Mouse (Mus musculus) hindbrain, postnatal 0 days (tissue): ENCODE measurements around the gene Map7d3. TPM values are rescaled to one million over a fixed set of nuclear protein-coding genes. Genes with fewer than 3 reads are reported as not detected.
A peak's percentile ranks its signal among the peaks of the same experiment; 100 is the strongest.

Experiments
- ATAC-seq: fragments of 200-750 bp; cut with Nextera tagmentation; 2 replicates; pipeline ENCODE4 v1.8.0; 2017; ENCODE audit warnings: mild to moderate bottlenecking, moderate TSS enrichment, moderate library complexity
- DNase-seq: peaks from one replicate; pipeline ENCODE4 v3.0.0-alpha.2; 2015; ENCODE audit warnings: low spot score
- H3K27ac ChIP-seq: fragments of 300-500 bp; sonication (generic); 2 replicates; pipeline ENCODE4 v1.5.1; 2014; ENCODE audit warnings: mild to moderate bottlenecking
- H3K27me3 ChIP-seq: fragments of 300-500 bp; sonication (generic); 2 replicates; pipeline ENCODE4 v1.6.1; 2014; ENCODE audit warnings: low read length, mixed read lengths; ENCODE audit not compliant: insufficient read depth
- H3K36me3 ChIP-seq: fragments of 300-500 bp; sonication (generic); 2 replicates; pipeline ENCODE4 v1.6.1; 2014; ENCODE audit warnings: low read length, mixed read lengths; ENCODE audit not compliant: insufficient read depth
- H3K4me1 ChIP-seq: fragments of 300-500 bp; sonication (generic); 2 replicates; pipeline ENCODE4 v1.6.1; 2014; ENCODE audit warnings: antibody characterized with exemption, low read length, mixed read lengths; ENCODE audit not compliant: insufficient read depth
- H3K4me2 ChIP-seq: fragments of 300-500 bp; sonication (generic); 2 replicates; pipeline ENCODE4 v1.6.1; 2014; ENCODE audit warnings: low read depth, mild to moderate bottlenecking, low read length, moderate library complexity, mixed read lengths
- H3K4me3 ChIP-seq: fragments of 300-500 bp; sonication (generic); 2 replicates; pipeline ENCODE4 v1.5.1; 2014; ENCODE audit warnings: low read length
- H3K9ac ChIP-seq: fragments of 300-500 bp; sonication (generic); replicated peaks from 2 replicates; pipeline ENCODE4 v1.6.1; 2014; ENCODE audit warnings: mild to moderate bottlenecking, low read length, moderate library complexity, mixed read lengths
- H3K9me3 ChIP-seq: fragments of 300-500 bp; sonication (generic); 2 replicates; pipeline ENCODE4 v1.6.1; 2016; ENCODE audit warnings: low read length, mixed read lengths
- CTCF ChIP-seq: IDR thresholded peaks from 2 replicates; pipeline ENCODE4 v1.5.1; 2016; ENCODE audit warnings: antibody characterized with exemption, control low read depth, low read depth
- WGBS: fragments of 180-500 bp; shearing (Covaris S2); extraction: QIAGEN DNeasy Blood & Tissue Kit; methylation state at CpG from one replicate; pipeline ENCODE4 v1.1.7; 2014; 5-methylcytosine and 5-hydroxymethylcytosine counted together
- polyA plus RNA-seq: library from polyadenylated mRNA; unstranded; fragments of >200 nt; fragmentation: Nextera tagmentation; extraction: Ambion mirVana; gene quantifications from 2 replicates; pipeline ENCODE4 v1.2.1, GENCODE M21; 2015
- total RNA-seq: library from RNA; depleted of rRNA; stranded (reverse); fragments of >200 nt; gene quantifications from 2 replicates; pipeline ENCODE4 v1.2.3, GENCODE M21; 2014; rRNA removed

The Map7d3 gene
- total RNA-seq (not detected in 2 replicates), polyA plus RNA-seq (0.68 and 1.6 TPM in 2 replicates)

DNA sequence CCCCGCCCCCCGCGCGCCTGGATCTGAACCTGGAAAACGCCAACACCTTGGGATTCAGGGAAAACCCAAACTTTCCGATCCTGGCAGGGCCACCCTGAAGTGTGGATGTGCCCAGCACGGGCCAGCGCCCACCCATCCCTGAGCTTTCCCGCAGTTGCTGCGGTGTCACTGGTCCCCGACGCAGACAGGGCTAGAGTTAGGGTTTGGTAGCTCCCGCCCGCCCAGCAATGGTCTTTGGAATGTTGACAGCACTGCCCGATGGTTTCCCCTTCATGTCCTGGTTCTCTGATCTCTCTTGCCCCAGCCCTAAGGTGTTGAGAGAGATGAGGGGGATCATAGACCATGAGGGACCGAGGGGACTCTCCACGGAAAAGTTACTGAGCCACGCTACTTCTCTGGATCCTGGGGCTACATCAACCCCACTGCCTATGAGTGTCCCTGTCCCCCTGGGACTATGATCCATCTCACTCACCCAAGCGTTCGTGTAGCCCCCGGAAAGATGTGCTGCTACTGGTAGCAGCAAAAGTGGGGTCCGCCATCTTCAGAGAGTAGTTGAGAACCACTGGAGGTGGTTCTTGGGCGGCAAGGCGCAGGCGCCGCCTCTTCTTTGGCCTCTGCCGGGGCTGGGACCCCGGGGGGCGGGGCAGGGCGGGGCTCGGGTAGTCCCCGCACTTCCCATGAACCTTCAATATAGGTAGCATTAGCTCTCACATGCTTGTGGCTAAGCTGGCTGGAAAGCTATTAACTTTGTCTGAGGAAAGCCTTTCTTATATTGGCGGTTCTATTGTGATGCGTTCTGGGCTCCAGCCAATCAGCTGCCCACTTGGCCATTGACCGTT, at the start of gene Map7d3:
Gene Map7d3, minus strand, starts transcription at position 562 of the 839 bp plus-strand sequence.
- H3K9ac ChIP-seq, result no peak within 1 kb of the TSS

DNA sequence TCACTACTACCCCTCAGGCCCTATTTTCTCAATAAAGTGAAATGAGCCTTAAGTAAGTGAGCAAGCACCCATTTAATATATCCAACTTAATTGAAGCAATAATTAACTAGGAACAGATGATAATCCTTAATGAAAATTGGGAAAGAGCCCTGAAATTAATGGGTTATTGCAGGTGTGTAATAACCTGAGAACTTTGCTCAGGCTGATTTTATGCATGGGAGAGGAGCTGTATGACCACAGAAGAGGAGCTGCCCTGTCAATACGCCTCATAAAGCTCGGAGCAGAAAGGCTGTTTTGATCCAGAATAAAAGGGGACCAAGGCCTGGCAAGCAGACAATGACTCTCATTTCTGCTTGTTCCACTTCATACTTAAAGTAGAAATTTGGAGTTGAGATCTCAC, 47.7 kb upstream of the Map7d3 start, which contains the start of gene Adgrg4:
Gene Adgrg4, plus strand, starts transcription at position 301 of the 400 bp plus-strand sequence.
- no peak within 1 kb of the TSS for H3K9ac ChIP-seq
- WGBS, result 77% methylated on average over 2 of the region's 2 CpGs

More for the DNA sequence above, at the start of gene Map7d3:
- Histone ChIP-seq H3K27me3 (no peaks in the 10 kb centered on the region), H3K36me3 (no peaks in the 10 kb centered on the region), H3K4me1 (no peaks in the 10 kb centered on the region), H3K27ac (no peak within 1 kb of the TSS), H3K9me3 (no peaks in the 10 kb centered on the region), H3K4me3 (peak within 1 kb of the TSS; percentile 40), H3K4me2 (peak within 1 kb of the TSS; percentile 67)
- no peak for TF ChIP-seq CTCF
- ATAC-seq (0 out of 2 replicates have a peak, but pooled peaks have one; percentile 21), DNase-seq (peak; percentile 13)
- WGBS, result 29% methylated on average over 35 of the region's 35 CpGs

DNA sequence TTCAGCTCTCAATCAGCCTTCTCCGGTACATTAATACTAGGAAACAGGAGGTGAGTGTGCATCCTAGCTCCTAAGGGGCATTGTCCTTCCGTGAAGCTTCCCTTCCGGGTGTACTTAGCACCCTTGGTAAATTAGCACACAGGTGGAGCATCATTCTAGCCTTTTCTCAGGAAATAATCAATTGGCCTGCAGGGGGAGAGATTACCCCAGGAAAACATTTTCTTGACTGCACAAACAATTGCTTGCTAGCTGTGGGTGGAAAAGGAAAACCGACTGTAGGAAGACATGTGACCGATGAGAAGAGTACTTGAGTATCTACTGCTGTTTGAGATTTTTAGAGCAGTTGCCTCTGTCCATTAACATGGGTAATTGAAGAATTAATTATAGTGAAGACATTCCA, 19.1 kb upstream of the Map7d3 start:
- Histone ChIP-seq H3K4me3 (no peak overlapping the region), H3K4me2 (no peak overlapping the region), H3K27me3 (no peaks in the 10 kb centered on the region), H3K36me3 (no peaks in the 10 kb centered on the region), H3K9me3 (no peaks in the 10 kb centered on the region), H3K9ac (no peak overlapping the region), H3K27ac (no peak overlapping the region), H3K4me1 (no peaks in the 10 kb centered on the region)
- 70% methylated on average over 5 of the region's 5 CpGs for WGBS
- TF ChIP-seq CTCF, result peak; percentile 44; the same call in 1 of the 2 replicates
- DNase-seq (peak; percentile 44), ATAC-seq (no peak)

More for the DNA sequence above, 47.7 kb upstream of the Map7d3 start, which contains the start of gene Adgrg4:
- TF ChIP-seq CTCF, result no peak
- Histone ChIP-seq H3K4me1 (no peaks in the 10 kb centered on the region), H3K4me2 (no peak within 1 kb of the TSS), H3K27ac (no peak within 1 kb of the TSS), H3K27me3 (no peaks in the 10 kb centered on the region), H3K4me3 (no peak within 1 kb of the TSS), H3K9me3 (no peaks in the 10 kb centered on the region), H3K36me3 (no peaks in the 10 kb centered on the region)
- no peak for DNase-seq
- no peak for ATAC-seq

DNA sequence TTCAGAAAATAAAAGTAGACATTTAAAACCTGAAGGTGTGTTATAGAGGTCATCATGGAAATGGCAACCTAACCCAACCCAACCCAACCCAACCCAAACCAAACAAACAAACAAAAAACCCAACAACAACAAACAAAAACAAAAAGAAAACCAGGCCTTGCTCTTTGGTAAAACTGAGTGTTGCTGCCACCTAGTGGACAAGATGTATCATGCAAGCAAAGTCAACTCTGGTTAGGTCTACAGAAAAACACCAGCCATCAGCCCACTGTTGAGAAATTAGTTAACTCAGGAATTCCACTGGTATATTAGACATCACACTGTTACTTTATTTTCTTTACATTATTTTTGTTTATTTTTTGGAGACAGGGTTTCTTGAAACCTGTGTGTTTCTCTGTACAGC, 17.2 kb upstream of the Map7d3 start:
- H3K4me3 ChIP-seq, result no peak overlapping the region
- TF ChIP-seq CTCF, result peak; percentile 79
- H3K27ac ChIP-seq, result no peak overlapping the region
- H3K9me3 ChIP-seq, result no peaks in the 10 kb centered on the region
- H3K9ac ChIP-seq, result no peak overlapping the region
- H3K4me1 ChIP-seq, result no peaks in the 10 kb centered on the region
- ATAC-seq (no peak), DNase-seq (peak; percentile 65)
- H3K36me3 ChIP-seq, result no peaks in the 10 kb centered on the region
- H3K27me3 ChIP-seq, result no peaks in the 10 kb centered on the region
- H3K4me2 ChIP-seq, result no peak overlapping the region

DNA sequence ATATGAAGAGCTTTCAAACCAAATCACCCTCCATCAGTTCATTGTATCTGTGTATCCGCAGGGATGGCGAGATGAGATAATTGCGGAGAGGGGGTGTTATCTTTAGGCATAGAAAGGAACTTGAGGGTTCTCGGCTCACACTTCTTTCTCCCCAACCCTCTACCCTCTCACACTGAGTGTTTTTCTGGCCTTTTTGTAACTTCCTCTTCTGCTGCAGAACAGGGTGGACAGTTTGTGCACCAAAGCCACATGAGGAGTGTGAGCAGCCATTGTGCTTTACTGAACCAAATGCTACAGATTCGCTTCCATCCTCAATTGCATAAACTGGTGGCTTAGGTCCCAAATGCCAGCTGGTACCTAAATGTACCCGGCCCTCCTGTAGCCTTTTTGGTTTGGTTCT, 13.7 kb upstream of the Map7d3 start:
- DNase-seq (no peak), ATAC-seq (no peak)
- Histone ChIP-seq H3K9me3 (no peaks in the 10 kb centered on the region), H3K9ac (no peak overlapping the region), H3K27ac (no peak overlapping the region), H3K27me3 (no peaks in the 10 kb centered on the region), H3K4me2 (no peak overlapping the region), H3K4me3 (no peak overlapping the region), H3K36me3 (no peaks in the 10 kb centered on the region), H3K4me1 (no peaks in the 10 kb centered on the region)
- TF ChIP-seq CTCF, result no peak
- WGBS, result 90% methylated on average over 6 of the region's 6 CpGs

DNA sequence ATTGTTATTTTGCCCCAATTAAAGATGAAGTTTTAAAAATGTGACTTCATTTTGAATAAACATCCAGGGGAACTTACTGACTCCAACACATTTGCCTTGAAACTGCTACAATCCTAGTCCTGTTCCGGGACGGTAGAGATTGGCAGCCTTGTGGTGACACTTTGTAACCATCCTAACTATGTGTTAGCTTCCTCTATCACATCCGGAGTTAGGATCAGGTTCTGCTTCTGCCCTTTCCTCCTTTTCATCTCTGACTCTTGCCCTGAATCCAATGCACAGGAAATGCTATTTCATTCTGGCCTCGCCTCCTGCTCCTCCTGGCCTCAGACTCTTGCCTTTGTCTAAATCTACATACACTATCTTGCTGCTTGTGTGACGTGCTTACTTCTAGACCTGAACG, 5.4 kb upstream of the Map7d3 start:
- no peaks in the 10 kb centered on the region for H3K36me3 ChIP-seq
- H3K9me3 ChIP-seq, result no peaks in the 10 kb centered on the region
- H3K4me2 ChIP-seq, result no peak overlapping the region
- no peak overlapping the region for H3K4me3 ChIP-seq
- no peak for TF ChIP-seq CTCF
- H3K9ac ChIP-seq, result no peak overlapping the region
- whole genome bisulfite sequencing, result 81% methylated on average over 6 of the region's 6 CpGs
- H3K4me1 ChIP-seq, result no peaks in the 10 kb centered on the region
- ATAC-seq (no peak), DNase-seq (no peak)
- H3K27ac ChIP-seq, result no peak overlapping the region
- H3K27me3 ChIP-seq, result no peaks in the 10 kb centered on the region

DNA sequence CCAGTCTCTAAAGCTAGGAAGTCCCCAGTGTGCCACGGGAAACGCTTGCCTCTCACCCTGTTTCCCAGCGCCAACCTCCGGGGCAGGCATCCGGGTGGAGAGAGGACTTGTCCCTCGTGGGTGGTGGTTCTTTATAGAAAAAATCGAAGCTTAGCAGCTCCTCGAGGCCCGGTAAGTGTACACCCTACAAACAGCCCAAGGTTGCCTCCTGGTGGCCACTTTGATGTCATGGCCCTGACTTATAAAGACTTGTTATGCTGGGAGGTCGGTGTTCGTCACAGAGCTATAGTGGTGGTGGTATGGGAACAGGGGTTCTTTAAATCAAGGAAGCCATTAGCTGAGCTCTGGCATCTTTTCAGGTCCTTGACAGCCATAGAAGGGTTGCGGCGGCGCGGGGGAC, 30.9 kb downstream of the Map7d3 start:
- ATAC-seq, result peak; percentile 80
- H3K4me3 ChIP-seq, result no peak overlapping the region
- 54% methylated on average over 15 of the region's 15 CpGs for WGBS
- H3K4me2 ChIP-seq, result no peak overlapping the region
- H3K27ac ChIP-seq, result no peak overlapping the region
- no peaks in the 10 kb centered on the region for H3K36me3 ChIP-seq
- no peaks in the 10 kb centered on the region for H3K9me3 ChIP-seq
- H3K4me1 ChIP-seq, result no peaks in the 10 kb centered on the region
- TF ChIP-seq CTCF, result peak; percentile 70
- no peak overlapping the region for H3K9ac ChIP-seq
- DNase-seq, result peak; percentile 73
- H3K27me3 ChIP-seq, result no peaks in the 10 kb centered on the region
